Mouse (Mus musculus): ENCODE measurements around the gene Kcnj10.

GRCm38 (mm10) chr1:172406077-172406706 lies 65.2 kb downstream of the Kcnj10 start:
- TF ChIP-seq CTCF (IDR thresholded peaks at IDR 0.05; ENCODE audit: low read depth, low read length) (no peak), GATA1 (IDR thresholded peaks at IDR 0.05; ENCODE audit: borderline replicate concordance, low read length) (no peak), POLR2AphosphoS5 (IDR thresholded peaks at IDR 0.05; ENCODE audit: insufficient replicate concordance, low read depth, low read length) (no peak), TAL1 (conservative IDR thresholded peaks at IDR 0.05; ENCODE audit: low read depth, low read length) (no peak), GATA2 (IDR thresholded peaks at IDR 0.05; ENCODE audit: borderline replicate concordance, low read depth, low read length) (no peak)
